Mouse (Mus musculus) limb, embryonic 12.5 days (tissue): ENCODE measurements around the gene Drd1. TPM values are rescaled to one million over a fixed set of nuclear protein-coding genes. Genes with fewer than 3 reads are reported as not detected.
A peak's percentile ranks its signal among the peaks of the same experiment; 100 is the strongest.

ENCODE experiments used
- ATAC-seq: fragments of 200-750 bp; cut with Nextera tagmentation; 2 replicates; pipeline ENCODE4 v1.8.0; 2017; ENCODE audit warnings: low read depth, moderate TSS enrichment; ENCODE audit not compliant: insufficient number of reproducible peaks, insufficient read depth, low FRiP score, low TSS enrichment
- H3K27ac ChIP-seq: fragments of 300-500 bp; sonication (generic); 2 replicates; pipeline ENCODE4 v1.5.1; 2016; ENCODE audit warnings: mild to moderate bottlenecking, moderate library complexity
- H3K27me3 ChIP-seq: fragments of 300-500 bp; sonication (generic); 2 replicates; pipeline ENCODE4 v1.6.1; 2016; ENCODE audit warnings: mild to moderate bottlenecking, moderate library complexity
- H3K36me3 ChIP-seq: fragments of 300-500 bp; sonication (generic); 2 replicates; pipeline ENCODE4 v1.6.1; 2016; ENCODE audit warnings: mild to moderate bottlenecking, moderate library complexity
- H3K4me1 ChIP-seq: fragments of 300-500 bp; sonication (generic); replicated peaks from 2 replicates; pipeline ENCODE4 v1.6.1; 2016
- H3K4me2 ChIP-seq: fragments of 300-500 bp; sonication (generic); 2 replicates; pipeline ENCODE4 v1.6.1; 2016; ENCODE audit warnings: mild to moderate bottlenecking, moderate library complexity
- H3K4me3 ChIP-seq: fragments of 300-500 bp; sonication (generic); replicated peaks from 2 replicates; pipeline ENCODE4 v1.5.1; 2016; ENCODE audit warnings: mild to moderate bottlenecking
- H3K9ac ChIP-seq: fragments of 300-500 bp; sonication (generic); replicated peaks from 2 replicates; pipeline ENCODE4 v1.6.1; 2016; ENCODE audit warnings: mild to moderate bottlenecking, moderate library complexity
- H3K9me3 ChIP-seq: fragments of 300-500 bp; sonication (generic); 2 replicates; pipeline ENCODE4 v1.6.1; 2016; ENCODE audit warnings: mild to moderate bottlenecking, moderate library complexity
- WGBS: fragments of 180-500 bp; shearing (Covaris S2); methylation state at CpG from one replicate; pipeline ENCODE4 v1.1.7; 2016; 5-methylcytosine and 5-hydroxymethylcytosine counted together
- polyA plus RNA-seq: library from polyadenylated mRNA; unstranded; fragments of >200 nt; fragmentation: Nextera tagmentation; extraction: Ambion mirVana; gene quantifications from 2 replicates; pipeline ENCODE4 v1.2.1, GENCODE M21; 2016

Drd1 gene
- 0.20 TPM in 1 of 2 replicates, not detected in the other for polyA plus RNA-seq

DNA sequence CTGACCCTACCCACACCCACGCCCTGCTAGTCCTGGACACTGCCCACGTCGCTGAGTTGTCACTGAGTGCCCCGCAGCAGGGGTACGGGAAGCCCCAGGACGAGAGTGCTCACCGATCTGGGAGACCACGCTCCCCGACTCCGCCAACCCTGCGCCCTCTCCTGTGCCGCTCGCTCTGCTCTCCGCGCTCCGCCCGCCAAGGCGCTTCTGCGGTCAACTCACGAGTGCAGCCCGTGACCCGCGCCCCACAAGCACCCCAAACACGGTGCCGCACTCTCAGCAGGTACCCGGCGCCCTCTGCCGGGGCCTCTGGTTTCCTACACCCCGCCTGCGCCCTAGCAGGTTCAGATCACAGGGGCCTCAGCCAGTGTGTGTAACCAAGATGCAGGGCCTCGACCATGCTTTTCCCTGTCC, at the start of gene Drd1:
Drd1 (minus strand) TSS at position 258 of the 414 bp plus-strand sequence.
- Histone ChIP-seq H3K27ac (no peak within 1 kb of the TSS), H3K4me1 (peaks cover 11% of the 10 kb centered on the region), H3K4me2 (peak within 1 kb of the TSS; percentile 85), H3K27me3 (peaks cover 76% of the 10 kb centered on the region), H3K4me3 (peak within 1 kb of the TSS; percentile 45), H3K9me3 (no peaks in the 10 kb centered on the region), H3K9ac (peak within 1 kb of the TSS; percentile 52), H3K36me3 (no peaks in the 10 kb centered on the region)
- under 1% methylated on average over 31 of the region's 31 CpGs for WGBS
- ATAC-seq = no peak

DNA sequence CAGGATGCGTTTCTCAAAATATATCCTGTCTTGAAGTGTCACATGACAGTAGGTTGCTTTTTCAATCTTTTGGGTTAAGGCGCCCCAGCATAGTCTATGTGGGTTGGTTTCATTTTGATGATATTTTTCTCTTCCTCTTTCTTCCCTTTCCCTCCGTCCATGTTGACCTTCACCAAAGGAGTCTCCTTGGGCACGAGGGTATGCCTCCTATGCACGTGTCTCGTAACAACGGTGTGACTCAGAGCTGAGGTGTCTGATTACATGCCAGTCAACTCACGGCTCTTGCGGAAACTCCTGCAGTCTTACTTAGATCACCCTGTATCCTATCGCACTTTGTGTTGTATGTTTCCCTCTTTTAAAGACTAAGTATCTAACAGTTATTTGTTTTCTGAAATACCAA, 48.4 kb upstream of the Drd1 start:
- ATAC-seq = no peak
- H3K4me1 ChIP-seq = no peaks in the 10 kb centered on the region
- no peak overlapping the region for H3K9ac ChIP-seq
- 62% methylated on average over 10 of the region's 10 CpGs for WGBS
- no peak overlapping the region for H3K4me3 ChIP-seq
- peaks cover 20% of the 10 kb centered on the region for H3K36me3 ChIP-seq
- no peaks in the 10 kb centered on the region for H3K9me3 ChIP-seq
- H3K27me3 ChIP-seq = no peaks in the 10 kb centered on the region
- no peak overlapping the region for H3K27ac ChIP-seq
- H3K4me2 ChIP-seq = no peak overlapping the region

DNA sequence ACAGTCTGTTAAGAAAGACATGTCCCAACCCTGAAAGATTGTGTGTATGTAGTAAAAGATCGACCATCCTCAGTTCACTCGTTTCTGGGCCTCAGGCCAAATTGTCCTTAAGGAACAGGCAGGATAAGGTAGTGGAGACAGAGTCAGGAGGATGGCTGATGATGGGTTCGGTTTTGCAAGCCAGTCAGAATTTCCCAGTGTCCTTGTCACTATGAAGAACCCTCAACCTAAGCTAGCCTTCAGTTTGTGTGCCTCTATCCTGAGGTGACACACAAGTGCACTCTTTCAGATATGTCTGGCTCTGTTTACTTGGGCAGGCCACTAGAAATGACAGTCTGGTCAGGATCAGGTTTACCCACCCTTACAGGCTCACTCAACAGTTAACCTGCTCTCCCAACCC, 47.8 kb upstream of the Drd1 start:
- H3K9me3 ChIP-seq = no peaks in the 10 kb centered on the region
- H3K27ac ChIP-seq = no peak overlapping the region
- H3K36me3 ChIP-seq = peaks cover 21% of the 10 kb centered on the region
- no peaks in the 10 kb centered on the region for H3K4me1 ChIP-seq
- H3K4me3 ChIP-seq = no peak overlapping the region
- 83% methylated on average over 3 of the region's 3 CpGs for WGBS
- no peaks in the 10 kb centered on the region for H3K27me3 ChIP-seq
- ATAC-seq = no peak
- no peak overlapping the region for H3K4me2 ChIP-seq
- no peak overlapping the region for H3K9ac ChIP-seq

DNA sequence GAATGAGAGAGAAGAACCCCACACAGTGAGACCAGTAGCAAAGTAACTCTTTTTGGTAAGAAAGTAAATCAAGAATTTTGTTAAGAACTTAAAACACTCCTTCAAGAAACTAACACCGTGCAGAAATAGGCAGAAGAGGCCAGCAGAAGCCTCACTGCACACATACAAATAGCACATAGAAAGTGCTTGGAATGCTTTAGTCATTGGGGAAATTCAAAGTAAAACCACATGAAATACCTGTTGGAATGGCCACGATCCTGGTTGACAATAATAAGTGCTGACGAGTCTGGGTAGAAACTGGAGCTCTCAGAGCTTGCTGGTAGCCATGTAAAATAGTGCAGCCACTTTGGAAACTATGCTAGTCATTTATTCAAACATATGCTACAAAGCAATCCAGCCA, 46.6 kb upstream of the Drd1 start:
- H3K27me3 ChIP-seq = no peaks in the 10 kb centered on the region
- H3K4me2 ChIP-seq = no peak overlapping the region
- H3K27ac ChIP-seq = no peak overlapping the region
- no peak overlapping the region for H3K9ac ChIP-seq
- peaks cover 29% of the 10 kb centered on the region for H3K36me3 ChIP-seq
- no peak for ATAC-seq
- H3K4me3 ChIP-seq = no peak overlapping the region
- H3K9me3 ChIP-seq = no peaks in the 10 kb centered on the region
- H3K4me1 ChIP-seq = no peaks in the 10 kb centered on the region
- WGBS = 86% methylated on average over 3 of the region's 3 CpGs

DNA sequence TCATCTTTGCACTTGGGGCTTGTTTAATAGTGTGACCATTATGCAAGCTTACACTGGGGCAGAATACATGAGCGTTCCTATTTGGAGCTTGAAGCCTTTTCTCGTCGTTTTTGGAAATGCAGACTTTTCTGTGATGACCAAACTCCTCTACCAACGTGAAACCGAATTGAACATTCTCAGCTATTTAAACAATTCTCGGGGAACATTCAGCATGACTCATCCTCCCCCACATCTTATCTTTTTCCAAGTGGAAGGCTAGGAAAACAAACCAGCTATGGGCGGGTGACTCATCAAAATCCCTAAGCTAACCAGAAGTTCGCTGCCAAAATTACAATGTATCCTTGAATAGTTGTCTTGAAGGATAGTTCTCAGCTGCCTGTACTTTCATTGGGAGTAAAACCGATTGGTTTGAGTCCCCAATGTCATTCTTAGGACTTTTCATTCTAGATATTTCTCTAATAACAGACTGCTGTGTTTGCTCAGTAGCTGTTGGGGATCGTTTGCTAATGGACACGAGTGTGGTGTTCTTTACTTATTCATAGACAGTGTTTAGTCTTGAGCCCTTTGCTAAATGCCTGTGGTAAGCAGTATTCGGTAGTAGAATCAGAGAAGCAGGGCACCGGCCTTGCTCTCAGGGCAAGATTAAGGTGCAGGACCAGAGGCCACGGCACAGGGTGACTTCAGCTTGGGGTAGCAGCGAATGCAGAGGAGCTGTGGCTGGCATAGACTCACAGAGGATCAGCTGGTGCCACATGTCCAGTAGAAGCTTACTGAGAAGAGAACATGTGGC, 45.7 kb upstream of the Drd1 start:
- no peak for ATAC-seq
- peaks cover 25% of the 10 kb centered on the region for H3K36me3 ChIP-seq
- no peaks in the 10 kb centered on the region for H3K27me3 ChIP-seq
- WGBS = 93% methylated on average over 15 of the region's 15 CpGs
- H3K4me3 ChIP-seq = no peak overlapping the region
- no peak overlapping the region for H3K9ac ChIP-seq
- no peaks in the 10 kb centered on the region for H3K4me1 ChIP-seq
- H3K27ac ChIP-seq = no peak overlapping the region
- no peaks in the 10 kb centered on the region for H3K9me3 ChIP-seq
- no peak overlapping the region for H3K4me2 ChIP-seq

DNA sequence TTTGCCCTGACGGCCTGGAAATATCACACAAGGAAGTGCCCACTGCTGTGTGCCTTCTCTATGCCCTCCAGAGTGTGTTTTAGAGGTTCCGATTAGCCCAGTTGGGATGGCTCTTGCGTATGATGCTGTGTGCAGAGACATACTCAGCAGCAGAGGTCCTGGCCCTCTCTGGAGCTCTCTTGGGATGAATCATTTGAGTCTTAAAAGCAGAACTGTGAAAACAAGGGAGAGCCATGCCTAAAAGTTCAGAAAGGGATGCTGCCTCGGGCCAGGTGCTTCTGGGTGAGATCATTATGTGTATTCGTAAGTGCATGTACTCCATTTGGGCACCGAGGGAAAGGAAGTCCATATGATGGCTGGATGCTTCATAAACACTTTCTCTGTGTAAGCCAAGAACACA, 42.3 kb upstream of the Drd1 start:
- Histone ChIP-seq H3K4me3 (no peak overlapping the region), H3K36me3 (peaks cover 44% of the 10 kb centered on the region), H3K27ac (no peak overlapping the region), H3K27me3 (no peaks in the 10 kb centered on the region), H3K9me3 (no peaks in the 10 kb centered on the region), H3K9ac (no peak overlapping the region), H3K4me2 (no peak overlapping the region), H3K4me1 (no peaks in the 10 kb centered on the region)
- ATAC-seq = no peak
- WGBS = 94% methylated on average over 6 of the region's 6 CpGs

DNA sequence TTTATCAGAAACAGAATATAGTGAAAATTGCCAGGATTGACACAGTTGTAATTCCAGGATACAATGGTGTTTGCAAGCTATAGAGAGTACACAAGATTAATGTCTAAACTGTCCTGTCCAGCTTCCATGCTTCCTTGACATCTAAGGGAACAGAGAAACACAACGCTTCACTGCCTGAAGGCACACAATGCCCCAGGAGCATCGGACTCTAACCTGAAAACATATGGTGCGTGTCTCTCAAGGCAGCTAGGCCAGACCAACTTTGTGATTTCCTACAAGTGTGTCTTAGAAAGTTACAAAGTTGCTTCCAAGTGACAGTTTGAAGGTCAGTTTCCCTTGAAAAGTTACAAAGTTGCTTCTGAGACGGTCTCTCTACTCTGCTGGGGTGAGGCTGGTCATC, 41.7 kb upstream of the Drd1 start:
- Histone ChIP-seq H3K4me2 (no peak overlapping the region), H3K4me3 (no peak overlapping the region), H3K9ac (no peak overlapping the region)

DNA sequence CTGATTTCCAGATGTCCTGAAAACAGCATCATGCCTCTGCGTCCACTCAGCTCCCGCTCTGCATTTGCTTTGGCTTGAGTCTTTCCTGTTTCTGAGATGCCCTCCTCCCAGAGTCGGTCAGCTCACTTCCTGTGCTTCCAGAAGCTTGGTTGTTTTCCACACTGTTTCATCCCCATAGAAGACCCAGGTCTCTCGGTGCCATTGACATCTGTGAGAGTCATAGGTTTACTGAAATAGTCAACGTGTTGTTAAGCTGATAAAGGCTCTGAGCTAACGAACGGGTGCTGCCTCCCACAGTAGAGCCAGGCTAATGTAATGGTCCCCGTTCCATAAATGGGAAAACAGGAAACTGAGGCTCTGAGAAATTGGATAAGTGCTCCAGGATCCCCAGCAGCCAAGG, 40.2 kb upstream of the Drd1 start:
- 86% methylated on average over 8 of the region's 8 CpGs for WGBS
- Histone ChIP-seq H3K36me3 (peaks cover 62% of the 10 kb centered on the region), H3K9me3 (no peaks in the 10 kb centered on the region), H3K9ac (no peak overlapping the region), H3K4me1 (no peaks in the 10 kb centered on the region), H3K4me3 (no peak overlapping the region), H3K27ac (no peak overlapping the region), H3K4me2 (no peak overlapping the region), H3K27me3 (no peaks in the 10 kb centered on the region)
- no peak for ATAC-seq

More for the DNA sequence above, 41.7 kb upstream of the Drd1 start:
- ATAC-seq = no peak
- H3K36me3 ChIP-seq = peaks cover 49% of the 10 kb centered on the region
- H3K4me1 ChIP-seq = no peaks in the 10 kb centered on the region
- H3K27me3 ChIP-seq = no peaks in the 10 kb centered on the region
- 90% methylated on average over 4 of the region's 4 CpGs for WGBS
- no peak overlapping the region for H3K27ac ChIP-seq
- H3K9me3 ChIP-seq = no peaks in the 10 kb centered on the region

DNA sequence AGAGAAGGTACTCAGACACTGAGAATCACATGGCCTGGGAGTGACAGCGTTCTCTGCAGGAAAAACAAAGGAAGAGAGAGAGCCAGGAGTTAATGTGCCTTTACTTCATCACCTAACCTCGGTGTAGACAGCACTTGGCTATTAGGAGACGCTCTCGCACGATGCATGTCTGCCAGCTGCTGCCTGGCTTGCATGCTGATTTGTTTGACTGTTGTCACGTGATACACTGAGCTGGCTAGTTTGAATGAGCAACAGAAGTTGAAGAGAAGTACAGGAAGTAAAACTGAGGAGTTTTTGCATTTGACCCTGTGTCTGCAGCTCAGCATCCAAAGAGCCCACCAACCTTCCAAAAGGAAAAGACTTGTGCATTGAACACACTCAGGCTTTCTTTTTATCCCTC, 39.5 kb upstream of the Drd1 start:
- H3K4me2 ChIP-seq = no peak overlapping the region
- no peaks in the 10 kb centered on the region for H3K4me1 ChIP-seq
- ATAC-seq = no peak
- H3K4me3 ChIP-seq = no peak overlapping the region
- peaks cover 62% of the 10 kb centered on the region for H3K36me3 ChIP-seq
- H3K27ac ChIP-seq = no peak overlapping the region
- H3K27me3 ChIP-seq = no peaks in the 10 kb centered on the region
- no peak overlapping the region for H3K9ac ChIP-seq
- 87% methylated on average over 6 of the region's 6 CpGs for WGBS
- no peaks in the 10 kb centered on the region for H3K9me3 ChIP-seq

DNA sequence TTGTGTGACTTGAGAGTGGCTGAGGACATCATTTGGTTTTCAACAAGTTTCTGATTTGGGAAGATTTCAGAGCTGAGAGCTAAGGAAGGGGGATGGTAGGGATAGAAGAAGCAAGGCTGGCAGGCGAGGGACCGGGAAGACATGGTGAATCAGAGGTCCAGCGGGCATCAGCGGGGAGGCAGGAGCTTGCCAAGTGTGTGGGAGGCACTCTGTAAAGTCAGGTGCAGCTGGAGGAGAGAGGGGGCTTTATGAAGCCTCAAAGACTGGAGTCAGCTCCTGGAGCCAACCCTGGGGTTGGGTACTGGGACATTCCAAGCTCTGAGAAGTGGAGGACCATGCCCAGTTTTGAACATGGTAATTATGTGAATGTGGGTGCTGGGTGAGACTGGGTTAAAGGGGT, 38.8 kb upstream of the Drd1 start:
- Histone ChIP-seq H3K4me3 (no peak overlapping the region), H3K36me3 (peaks cover 68% of the 10 kb centered on the region), H3K27me3 (no peaks in the 10 kb centered on the region), H3K4me2 (no peak overlapping the region), H3K4me1 (no peaks in the 10 kb centered on the region), H3K27ac (no peak overlapping the region), H3K9ac (no peak overlapping the region), H3K9me3 (no peaks in the 10 kb centered on the region)
- no peak for ATAC-seq
- 95% methylated on average over 4 of the region's 4 CpGs for WGBS

DNA sequence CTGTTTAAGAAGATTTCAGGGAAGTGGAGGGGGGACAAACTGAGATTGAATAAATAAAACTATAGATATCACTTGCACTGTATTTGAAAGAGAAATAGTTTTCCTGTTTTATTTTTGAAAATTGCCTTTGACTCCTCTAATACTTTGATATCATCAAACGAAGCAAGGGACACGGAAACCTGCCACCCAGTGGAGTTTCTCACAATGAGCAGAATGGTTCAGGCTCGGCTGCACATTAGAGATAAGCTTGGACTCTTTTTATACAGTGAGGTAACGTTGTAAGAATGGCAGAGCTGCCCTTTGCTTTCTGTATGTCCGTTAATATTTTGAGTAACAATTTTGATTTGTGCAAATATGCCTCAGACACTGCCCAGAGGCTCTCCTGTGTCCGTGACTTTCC, 36.2 kb upstream of the Drd1 start:
- ATAC-seq = no peak
- Histone ChIP-seq H3K4me2 (no peak overlapping the region), H3K9ac (no peak overlapping the region), H3K27me3 (no peaks in the 10 kb centered on the region), H3K4me1 (no peaks in the 10 kb centered on the region), H3K4me3 (no peak overlapping the region), H3K9me3 (no peaks in the 10 kb centered on the region), H3K27ac (no peak overlapping the region), H3K36me3 (peaks cover 76% of the 10 kb centered on the region)
- WGBS = 91% methylated on average over 6 of the region's 6 CpGs

DNA sequence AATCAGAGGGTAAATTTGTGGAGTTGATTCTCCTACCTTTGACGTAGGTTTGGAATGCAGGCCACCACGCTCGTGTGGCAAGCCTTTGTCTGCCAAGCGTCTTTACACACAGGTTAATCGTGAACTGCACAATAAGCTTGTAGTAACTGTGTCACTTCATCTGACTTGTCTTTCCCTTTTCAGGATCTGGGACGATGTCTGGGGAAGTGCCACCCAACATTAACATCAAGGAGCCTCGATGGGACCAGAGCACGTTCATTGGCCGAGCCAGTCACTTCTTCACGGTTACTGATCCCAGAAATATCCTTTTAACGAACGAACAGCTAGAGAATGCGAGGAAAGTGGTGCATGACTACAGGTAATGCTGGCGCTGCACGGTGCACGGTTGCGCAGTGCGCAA, 29.8 kb upstream of the Drd1 start:
- H3K9ac ChIP-seq = no peak overlapping the region
- no peak for ATAC-seq
- WGBS = 93% methylated on average over 18 of the region's 18 CpGs
- peaks cover 44% of the 10 kb centered on the region for H3K36me3 ChIP-seq
- H3K4me2 ChIP-seq = no peak overlapping the region
- H3K4me1 ChIP-seq = peaks cover 10% of the 10 kb centered on the region; the same call in 1 of the 2 replicates
- H3K27ac ChIP-seq = no peak overlapping the region
- no peak overlapping the region for H3K4me3 ChIP-seq
- no peaks in the 10 kb centered on the region for H3K9me3 ChIP-seq
- no peaks in the 10 kb centered on the region for H3K27me3 ChIP-seq
